Mouse (Mus musculus) cerebellum, adult 9-10 months (tissue): ENCODE results near the gene Tns2.
"Not testable (repeated sequence)": the region's sequence is repeated elsewhere in the genome, so short reads cannot be mapped to it uniquely, and the experiment has no call there.

Source experiments
- DNase-seq: peaks from one replicate; pipeline ENCODE4 v3.0.0; 2022

The Tns2 gene

GRCm38 (mm10) chr15:102100161-102100981 is at the start of gene Tns2:
Tns2 (plus strand) TSS chr15:102100413.
- DNase-seq, result peak; percentile 68

- DNase-seq, result no peak
Observed at GRCm38 (mm10) chr15:102051920-102052683, 48.1 kb upstream of the Tns2 start.

- DNase-seq, result no peak
Observed at GRCm38 (mm10) chr15:102056495-102057174, 43.6 kb upstream of the Tns2 start.

GRCm38 (mm10) chr15:102065661-102066325 is 34.4 kb upstream of the Tns2 start:
- DNase-seq, result peak; percentile 91

- DNase-seq, result no peak
Observed at GRCm38 (mm10) chr15:102070476-102071467, 29.4 kb upstream of the Tns2 start.

GRCm38 (mm10) chr15:102072963-102073558 is 27.2 kb upstream of the Tns2 start:
- no peak for DNase-seq

GRCm38 (mm10) chr15:102073559-102074069 is 26.6 kb upstream of the Tns2 start, which contains the start of gene Eif4b:
Eif4b (plus strand) TSS chr15:102073773.
- DNase-seq, result peak; percentile 99

- DNase-seq, result peak; percentile 71
Observed at GRCm38 (mm10) chr15:102074070-102074731, 26.0 kb upstream of the Tns2 start.

GRCm38 (mm10) chr15:102074876-102075585 is 25.2 kb upstream of the Tns2 start:
- no peak for DNase-seq

- DNase-seq, result no peak
Observed at GRCm38 (mm10) chr15:102077111-102077677, 23.0 kb upstream of the Tns2 start.

- DNase-seq, result no peak
Observed at GRCm38 (mm10) chr15:102079221-102079620, 21.0 kb upstream of the Tns2 start.

GRCm38 (mm10) chr15:102079924-102080323 is 20.3 kb upstream of the Tns2 start:
- DNase-seq, result not testable (repeated sequence)

- no peak for DNase-seq
Observed at GRCm38 (mm10) chr15:102080429-102080828, 19.8 kb upstream of the Tns2 start.

GRCm38 (mm10) chr15:102082148-102082547 is 18.1 kb upstream of the Tns2 start:
- no peak for DNase-seq

GRCm38 (mm10) chr15:102083028-102083427 is 17.2 kb upstream of the Tns2 start:
- DNase-seq, result no peak

GRCm38 (mm10) chr15:102089914-102090585 is 10.2 kb upstream of the Tns2 start:
- no peak for DNase-seq

GRCm38 (mm10) chr15:102091063-102091679 is 9.0 kb upstream of the Tns2 start:
- DNase-seq, result no peak

GRCm38 (mm10) chr15:102091688-102092087 is 8.5 kb upstream of the Tns2 start:
- DNase-seq, result no peak
